In the genomic region with DNA sequence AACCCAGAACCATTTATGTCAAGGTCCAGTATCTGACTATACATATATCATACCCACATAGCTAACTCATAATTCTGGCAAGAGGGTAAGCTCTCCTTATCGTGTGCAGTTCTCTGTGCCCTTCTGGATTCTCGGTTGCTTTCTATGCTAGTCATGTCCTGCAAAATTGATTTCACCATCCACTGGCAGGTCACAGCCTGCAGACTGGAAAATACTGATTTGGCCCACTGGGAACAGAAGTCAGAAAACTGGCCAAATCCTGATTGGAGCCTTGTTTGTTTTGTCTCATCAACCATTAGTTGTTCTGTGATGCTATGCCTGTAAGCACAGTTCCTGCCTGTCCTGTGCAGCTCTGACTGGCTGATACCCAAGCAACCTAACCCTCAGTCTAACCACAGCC, we compare ENCODE assay signal across 16 mouse cellular contexts.
"Had no signal": no experiment of that assay in that cellular context is flagged by ENCODE, and none has a peak within 500 bp of the region (broad histone marks: within the 10 kb centered on the region; RNA-seq: fewer than 3 reads in every experiment).

No protein-coding gene starts in this region.

- H3K4me3 ChIP-seq: lung, embryonic 15.5 days; megakaryocyte, embryonic 14.5 days; neural tube, embryonic 12.5 days had no signal

- H3K27me3 ChIP-seq: lung, embryonic 15.5 days; neural tube, embryonic 12.5 days had no signal

- DNase-seq: liver, postnatal 0 days; lung, adult 2 months; lung, postnatal 14 days; lung, postnatal 36 days; midbrain, embryonic 14.5 days; right cerebral cortex, postnatal 14 days; thymus, adult 18-20 months; thymus, postnatal 14 days; thymus, postnatal 36 days had no signal

- H3K27ac ChIP-seq: lung, embryonic 15.5 days; macrophage; neural tube, embryonic 12.5 days had no signal

- H3K4me2 ChIP-seq: lung, embryonic 15.5 days; midbrain, embryonic 11.5 days; neural tube, embryonic 12.5 days had no signal

- ATAC-seq: liver, postnatal 0 days; lung, postnatal 0 days; midbrain, embryonic 16.5 days had no signal

- H3K36me3 ChIP-seq: lung, embryonic 15.5 days; neural tube, embryonic 12.5 days had no signal

- H3K9ac ChIP-seq: liver, postnatal 0 days; lung, embryonic 15.5 days; neural tube, embryonic 12.5 days had no signal

- H3K9me3 ChIP-seq: lung, embryonic 15.5 days had no signal
